Mouse (Mus musculus): ENCODE data around the gene Cfd. TPM values are rescaled to one million over a fixed set of nuclear protein-coding genes. Genes with fewer than 3 reads are reported as not detected.

Gene Cfd
- total RNA-seq, 1 experiment from 2014 or later, result 561 TPM

DNA sequence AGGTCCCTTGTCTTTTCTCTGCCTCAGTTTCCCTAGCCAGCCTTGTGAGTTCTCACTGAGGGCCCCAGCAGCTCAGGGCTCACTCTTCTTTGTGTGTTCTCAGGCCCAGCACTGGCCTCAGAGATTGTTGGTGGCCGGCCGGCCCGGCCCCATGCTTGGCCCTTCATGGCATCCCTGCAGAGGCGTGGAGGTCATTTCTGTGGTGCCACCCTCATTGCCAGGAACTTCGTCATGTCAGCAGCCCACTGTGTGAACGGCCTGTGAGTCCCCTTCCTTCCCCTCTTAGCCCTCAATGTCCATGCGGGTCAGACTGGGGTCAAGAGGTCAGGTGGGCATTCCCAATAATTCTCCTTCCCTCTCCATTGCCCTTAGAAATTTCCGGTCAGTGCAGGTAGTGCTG lies 4.0 kb upstream of the Cfd start:
- no peak for DNase-seq

DNA sequence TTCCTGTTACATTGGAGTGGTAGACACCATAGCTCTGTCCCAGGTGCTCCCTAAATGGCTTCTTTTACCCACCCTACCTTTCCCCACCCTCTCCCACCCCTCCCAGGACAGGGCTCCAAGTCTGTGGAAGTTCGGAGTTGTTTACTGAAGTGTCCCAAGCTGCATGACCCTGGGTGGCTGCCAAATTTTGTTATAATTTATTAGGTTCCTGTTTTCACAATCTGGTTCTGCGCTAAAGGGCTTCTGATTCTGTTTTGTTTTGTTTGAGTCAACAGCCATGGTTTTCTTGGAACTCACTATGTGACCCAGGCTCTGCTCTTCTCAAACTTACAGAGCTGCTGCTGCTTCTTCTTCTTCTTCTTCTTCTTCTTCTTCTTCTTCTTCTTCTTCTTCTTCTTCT lies 1.3 kb upstream of the Cfd start:
- DNase-seq, result peak; percentile 77

DNA sequence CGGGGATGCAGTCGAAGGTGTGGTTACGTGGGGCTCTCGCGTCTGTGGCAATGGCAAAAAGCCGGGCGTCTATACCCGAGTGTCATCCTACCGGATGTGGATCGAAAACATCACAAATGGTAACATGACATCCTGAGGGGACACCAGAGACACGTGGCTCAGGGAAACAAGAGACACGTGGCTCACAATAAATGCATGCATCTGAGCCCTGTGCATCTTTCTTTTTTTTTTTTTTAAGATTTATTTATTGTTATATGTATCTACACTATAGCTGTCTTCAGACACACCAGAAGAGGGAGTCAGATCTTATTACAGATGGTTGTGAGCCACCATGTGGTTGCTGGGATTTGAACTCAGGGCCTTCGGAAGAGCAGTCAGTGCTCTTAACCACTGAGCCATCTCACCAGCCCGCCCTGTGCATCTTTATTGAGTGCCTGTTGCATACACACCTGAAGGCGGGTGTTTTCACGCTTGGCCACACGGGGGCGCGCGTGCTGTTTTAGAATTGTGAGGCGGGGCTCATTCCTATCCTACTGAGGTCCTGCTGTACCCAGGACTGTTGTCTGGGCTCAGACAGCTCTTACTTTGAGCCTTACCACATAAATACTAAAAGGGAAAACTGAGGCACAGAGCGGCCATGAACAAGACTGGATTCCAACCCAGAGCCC lies 1.9 kb downstream of the Cfd start:
- DNase-seq, result peak; percentile 90

DNA sequence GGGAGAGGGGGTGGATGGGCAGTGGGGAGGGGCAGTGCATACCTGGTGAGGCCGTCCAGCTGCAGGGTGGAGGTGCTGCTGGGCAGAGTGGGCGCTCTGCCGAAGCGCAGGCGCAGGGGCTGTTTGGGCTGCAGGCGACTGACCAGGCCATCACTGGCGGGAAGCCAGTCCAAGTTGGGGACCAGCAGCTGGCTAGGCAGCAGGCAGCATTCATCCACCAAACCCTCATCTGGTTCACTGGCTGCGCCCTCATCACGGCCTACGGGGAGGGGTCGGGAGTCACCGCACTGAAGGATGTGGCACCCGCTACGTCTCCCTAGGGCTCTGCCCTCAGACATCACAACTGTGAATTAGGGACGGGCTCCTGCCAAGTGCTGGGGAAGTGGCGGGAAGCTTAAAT lies 5.7 kb downstream of the Cfd start:
- DNase-seq, result peak; percentile 26

DNA sequence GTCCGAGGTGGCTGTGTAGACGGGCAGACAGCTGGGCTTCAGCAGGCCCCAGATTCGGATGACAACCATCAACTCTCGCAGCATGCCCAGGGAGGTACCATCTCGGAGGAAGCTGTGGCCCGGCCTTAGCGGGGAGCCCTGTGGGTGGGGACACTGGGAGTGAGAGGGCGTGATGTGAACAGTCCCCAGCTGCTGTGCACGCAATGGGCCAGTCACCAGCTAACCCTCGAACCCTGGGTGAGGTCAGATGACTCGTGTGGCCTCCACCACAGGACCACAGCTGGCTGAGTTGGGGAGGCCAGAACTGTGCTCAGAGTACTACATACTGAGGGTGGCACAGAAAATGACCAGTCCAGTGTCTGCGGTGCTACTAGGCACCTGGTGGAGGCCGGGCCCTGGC lies 6.2 kb downstream of the Cfd start:
- DNase-seq, result no peak

DNA sequence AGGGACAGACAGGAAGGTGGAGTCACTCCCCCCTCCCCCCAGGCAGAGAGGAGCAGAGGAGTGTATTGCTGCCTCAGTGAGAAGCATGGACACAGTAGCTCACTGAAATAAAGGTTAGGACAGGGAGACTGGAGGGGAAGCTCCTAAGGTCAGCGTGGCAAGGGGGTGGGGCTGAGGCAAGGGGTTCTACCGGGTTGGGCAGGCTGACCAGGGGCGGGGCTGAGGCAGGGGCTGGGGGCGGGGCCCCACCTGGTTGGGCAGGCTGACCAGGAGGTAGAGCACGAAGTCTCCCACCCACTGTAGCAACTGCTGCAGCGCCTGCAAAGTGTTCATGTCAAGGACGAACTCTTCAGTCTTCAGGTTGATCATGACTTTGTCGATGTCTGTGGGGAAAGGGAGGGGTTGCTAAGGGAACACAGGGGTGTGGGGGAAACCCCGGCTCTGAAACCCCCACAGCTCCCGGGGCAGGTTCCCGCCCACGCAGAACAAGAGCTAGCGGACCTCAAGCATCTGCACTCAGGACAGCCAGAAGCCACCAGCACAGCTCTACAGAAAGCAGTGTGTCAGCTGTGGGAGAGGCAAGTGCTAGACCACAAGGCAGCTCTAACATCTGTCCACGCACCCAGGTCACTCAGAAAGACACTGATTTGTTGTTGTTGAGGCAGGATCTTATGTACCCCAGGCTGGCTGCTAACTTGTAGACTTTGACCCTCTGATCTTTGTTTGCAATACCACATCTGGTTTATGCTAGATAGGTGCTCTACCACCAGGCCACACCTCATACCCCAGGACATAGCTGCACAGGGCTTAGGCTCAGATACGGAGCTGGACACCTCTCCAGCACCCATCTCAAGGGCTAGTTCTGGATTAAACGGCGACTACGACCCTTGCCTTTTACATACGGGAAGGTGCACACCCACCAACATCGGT lies 6.9 kb downstream of the Cfd start:
- peak; percentile 35 for DNase-seq

DNA sequence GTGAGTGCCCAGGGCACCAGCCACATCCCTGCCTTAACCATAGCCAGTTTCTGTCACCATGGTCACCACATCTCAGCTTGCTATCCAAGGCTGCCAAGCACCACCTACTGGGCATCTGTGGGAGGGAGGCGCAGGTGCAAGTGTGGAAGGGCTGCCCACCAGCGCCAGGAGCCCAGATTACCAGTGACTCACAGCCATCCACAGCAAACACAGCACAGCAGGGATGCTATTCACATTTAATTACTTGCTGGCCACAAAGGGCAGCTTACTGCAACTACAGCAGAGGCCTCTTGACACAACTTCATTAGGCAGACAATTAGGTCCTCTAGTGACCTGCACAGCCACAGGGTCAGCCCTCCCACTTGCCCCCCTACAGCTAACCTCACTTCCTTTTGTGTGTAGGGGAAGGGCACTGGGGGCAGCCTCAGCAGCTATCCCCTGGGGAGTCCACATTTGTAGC lies 10.3 kb downstream of the Cfd start:
- peak; percentile 59 for DNase-seq

DNA sequence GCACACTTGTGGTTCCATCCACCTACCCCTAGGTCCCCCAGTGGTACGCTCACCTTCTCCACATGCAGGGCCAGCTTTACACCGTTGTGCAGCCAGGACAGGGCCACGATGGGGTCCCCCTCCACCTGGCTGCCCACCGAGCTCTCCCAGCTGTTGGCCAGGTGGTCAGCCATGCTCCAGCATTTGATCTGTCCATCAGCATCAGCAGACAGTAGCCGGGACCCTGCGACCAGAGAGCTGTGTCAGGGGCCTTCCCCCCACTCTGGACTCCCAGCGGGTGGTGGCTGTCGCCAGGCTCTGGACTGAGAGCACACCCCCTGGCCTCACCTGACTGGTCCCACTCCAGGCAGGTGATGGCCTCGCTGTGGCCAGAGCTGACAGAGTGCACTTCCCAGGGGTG lies 16.1 kb downstream of the Cfd start:
- no peak for DNase-seq

DNA sequence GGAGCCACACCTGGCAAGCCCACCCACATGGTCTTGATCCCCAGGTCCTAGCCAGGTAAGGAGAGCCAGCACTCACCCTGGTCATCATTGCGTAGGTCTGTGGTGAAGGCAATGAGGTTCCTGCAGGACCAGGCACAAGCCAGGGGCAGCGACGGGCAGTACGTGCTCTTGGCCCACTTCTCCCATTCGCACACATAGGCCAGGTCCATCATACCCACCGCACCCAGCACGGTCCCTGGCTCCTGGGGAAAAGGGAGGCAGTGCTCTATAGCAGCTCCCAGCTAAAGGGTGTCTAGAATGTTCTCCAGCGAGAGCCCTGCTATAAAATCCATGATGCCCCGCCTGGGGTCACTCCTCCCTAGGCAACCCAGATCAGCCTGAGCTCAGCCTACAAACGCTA lies 16.8 kb downstream of the Cfd start:
- no peak for DNase-seq

DNA sequence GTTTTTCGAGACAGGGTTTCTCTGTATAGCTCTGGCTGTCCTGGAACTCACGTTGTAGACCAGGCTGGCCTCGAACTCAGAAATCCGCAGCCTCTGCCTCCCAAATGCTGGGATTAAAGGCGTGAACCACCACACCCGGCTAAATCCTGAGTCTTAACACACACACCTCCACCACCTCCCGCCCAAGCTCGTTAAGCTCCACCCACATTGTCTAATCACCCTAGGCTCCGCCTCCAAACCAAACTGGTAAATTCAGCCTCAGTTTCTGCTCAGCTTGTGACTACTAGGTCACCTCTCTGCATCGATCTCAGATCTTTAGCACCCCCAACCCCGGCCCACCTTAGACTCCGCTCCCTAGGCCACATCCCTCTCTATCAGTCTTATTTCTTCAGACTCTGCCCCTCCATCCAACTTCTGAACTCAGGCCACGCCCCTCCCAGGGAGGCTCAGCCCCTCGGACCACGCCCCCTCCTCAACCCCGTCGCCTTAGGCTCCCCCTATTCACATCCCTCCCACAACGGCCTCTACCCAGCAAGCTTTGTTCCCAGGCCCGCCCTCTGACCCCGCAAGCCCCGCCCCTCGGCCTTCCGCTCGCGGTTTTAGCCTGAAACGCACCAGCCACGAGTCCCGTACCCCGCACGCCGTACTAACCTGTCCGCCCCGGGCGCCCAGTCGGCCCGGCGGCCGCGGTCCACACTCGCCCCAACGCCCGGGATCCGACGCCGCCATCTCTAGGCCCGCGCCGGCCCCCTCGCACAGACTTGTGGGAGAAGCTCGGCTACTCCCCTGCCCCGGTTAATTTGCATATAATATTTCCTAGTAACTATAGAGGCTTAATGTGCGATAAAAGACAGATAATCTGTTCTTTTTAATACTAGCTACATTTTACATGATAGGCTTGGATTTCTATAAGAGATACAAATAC lies 17.8 kb downstream of the Cfd start, which contains the start of gene Med16:
Med16 (minus strand) TSS at position 757 of the 925 bp plus-strand sequence.
- peak; percentile 98 for DNase-seq

DNA sequence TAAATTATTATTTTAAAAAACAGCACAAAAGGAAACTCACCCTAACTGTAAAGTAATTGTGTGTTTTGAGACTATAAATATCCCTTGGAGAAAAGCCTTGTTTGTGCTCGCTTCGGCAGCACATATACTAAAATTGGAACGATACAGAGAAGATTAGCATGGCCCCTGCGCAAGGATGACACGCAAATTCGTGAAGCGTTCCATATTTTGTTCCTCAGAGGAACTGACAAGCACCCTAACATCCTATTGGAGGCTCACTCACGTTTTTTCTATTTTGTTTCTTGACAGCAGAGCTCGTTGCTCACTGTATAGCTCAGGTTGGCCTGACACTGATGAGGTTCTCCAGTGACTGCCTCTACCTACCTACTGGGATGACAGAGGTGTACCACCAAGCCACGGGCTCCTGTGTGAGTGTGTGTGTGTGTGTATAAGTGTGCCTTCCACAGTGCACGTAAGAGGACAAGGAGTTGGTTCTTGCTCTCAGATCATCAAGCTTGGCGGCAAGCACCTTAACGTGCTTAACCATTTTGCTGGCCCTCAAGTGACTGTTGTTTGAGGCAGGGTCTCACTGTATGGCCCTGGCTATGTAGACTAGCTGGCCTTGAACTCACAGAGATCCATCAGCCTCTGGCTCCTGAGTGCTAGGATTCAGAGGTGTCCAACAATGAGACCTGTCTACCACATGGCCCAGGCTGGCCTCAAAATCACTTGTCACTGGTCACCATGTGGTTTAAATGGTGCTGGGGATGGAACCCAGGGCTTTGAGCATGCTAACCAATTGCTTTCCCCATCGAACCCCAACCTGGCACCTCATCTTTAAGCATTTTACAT lies 18.7 kb downstream of the Cfd start:
- DNase-seq, result no peak

DNA sequence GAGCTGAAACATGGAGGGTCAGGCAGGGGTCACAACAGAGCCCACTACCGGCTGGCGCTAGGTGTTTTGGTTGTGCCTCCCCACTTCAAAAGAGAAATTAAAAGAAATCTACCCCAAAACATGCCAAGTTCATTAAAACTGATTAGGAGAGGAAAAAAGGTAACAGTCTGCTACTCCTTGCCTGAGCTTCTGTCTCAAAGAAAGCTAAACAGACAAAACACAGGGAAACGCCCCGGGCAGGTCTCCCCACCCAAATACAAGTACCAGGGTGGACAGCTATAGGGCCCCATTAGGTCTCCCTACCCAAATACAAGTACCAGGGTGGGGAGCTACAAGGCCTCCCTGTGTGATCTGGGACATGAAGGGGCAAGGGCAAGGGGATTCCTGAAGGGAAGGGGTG lies 19.9 kb downstream of the Cfd start, which contains the start of gene Gm26602:
Gm26602 (plus strand) TSS at position 301 of the 400 bp plus-strand sequence.
- DNase-seq, result no peak

DNA sequence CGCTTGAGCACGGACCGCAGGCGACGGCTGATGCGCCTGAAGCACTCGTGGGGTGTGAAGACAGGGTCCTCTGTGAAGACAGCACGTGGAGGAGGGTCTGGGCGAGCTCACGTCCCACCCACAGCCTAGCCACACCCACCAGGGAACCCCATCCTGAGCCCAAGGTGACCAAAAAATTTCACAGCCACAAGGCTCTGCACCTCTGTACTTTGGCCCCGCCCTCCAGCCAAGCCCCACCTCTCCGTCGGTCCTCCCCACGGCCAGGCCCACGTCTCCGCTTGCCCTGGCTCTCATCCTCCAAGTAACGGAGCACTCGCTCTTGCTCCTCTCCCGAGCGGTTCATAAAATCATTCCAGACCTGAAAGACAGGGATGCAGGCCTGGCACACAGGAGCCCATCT lies 21.8 kb downstream of the Cfd start:
- DNase-seq, result no peak

DNA sequence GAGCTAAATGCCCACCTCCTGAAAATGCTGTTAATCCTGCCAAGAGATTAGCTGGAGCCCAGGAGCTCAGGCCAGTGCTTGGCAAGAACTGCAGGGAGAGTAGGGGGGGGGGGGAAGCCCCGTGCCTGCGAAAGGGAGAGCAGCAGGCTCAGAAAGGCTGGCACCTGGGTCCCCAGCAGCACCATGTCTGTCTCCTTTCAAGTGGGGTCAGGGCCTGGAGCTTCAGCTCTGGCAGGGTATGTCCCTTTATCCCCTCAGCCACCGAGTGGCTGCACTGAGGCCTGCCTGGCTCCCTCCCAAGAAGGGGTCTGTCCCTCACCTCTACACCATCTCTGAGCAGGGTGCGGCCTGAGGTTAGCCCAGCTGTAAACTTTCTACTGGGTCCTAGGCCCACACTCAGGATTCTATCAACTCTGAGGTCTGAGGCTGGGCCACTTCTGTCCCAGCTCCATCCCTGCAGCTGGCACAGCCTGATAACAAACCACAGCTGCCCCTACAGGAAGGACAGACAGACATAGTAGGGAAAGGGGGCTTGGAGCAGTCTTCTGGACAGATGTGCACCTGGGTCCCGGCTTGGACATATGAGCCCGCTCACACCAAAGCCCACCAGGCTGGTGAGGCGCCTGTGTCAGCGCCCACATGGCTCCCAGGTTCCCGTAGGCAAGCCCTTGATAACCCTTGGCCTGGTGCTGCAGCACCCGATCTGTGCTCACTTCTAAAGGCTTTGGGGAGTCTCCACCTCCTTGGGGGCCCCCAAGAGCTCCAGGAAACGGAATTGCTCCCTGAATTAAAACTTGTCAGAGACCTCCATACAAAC lies 23.7 kb downstream of the Cfd start:
- no peak for DNase-seq

DNA sequence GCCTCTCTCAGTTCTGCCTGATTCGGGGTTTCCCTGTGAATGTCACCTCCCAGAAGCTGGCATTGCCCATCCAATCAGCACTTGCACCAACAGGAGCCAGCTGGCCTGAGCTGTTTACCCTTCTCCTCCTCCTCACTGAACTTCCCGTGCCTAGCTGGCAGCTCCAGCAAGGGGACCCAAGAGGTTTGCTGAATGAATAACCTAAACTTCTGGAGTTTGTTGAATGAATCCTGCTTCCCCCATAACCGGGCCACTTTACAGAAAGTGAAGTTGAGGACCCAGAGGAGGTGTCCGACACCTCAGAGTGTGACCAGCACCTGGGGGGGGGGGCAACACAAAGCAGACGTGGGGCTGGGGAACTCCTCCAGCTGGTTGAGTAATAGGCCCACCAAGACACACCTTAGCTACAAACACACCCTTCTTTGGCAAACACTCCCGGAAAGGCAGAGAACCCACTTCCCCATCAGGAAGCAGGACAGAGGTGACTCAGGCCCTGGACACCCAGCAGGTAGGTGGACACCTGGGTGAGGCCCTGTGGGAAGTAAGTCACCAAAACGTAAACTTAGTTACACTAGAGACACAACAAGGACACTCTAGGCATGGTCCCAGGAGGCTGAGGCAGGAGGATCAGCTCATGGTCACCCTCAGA lies 24.4 kb downstream of the Cfd start:
- DNase-seq, result peak; percentile 58

DNA sequence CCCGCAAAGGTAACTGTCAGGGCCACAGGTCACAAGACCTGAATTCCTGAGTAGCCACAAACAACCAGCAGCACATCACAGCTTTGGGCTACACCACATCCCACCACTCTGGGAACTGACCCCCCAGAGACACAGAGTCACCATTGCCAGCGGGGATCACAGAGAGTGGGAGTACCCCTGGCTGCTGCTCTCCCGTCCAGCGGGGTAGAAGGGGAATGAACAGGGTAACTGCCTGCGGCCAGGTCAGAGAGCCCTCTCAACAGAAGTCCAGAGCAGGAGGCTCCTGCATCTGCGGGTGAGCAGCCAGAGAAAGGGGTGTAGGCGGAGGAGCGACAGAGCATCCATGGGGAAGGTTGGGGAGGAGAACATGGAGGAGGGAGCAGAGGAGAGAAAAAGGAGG lies 25.4 kb downstream of the Cfd start:
- DNase-seq, result peak; percentile 34

DNA sequence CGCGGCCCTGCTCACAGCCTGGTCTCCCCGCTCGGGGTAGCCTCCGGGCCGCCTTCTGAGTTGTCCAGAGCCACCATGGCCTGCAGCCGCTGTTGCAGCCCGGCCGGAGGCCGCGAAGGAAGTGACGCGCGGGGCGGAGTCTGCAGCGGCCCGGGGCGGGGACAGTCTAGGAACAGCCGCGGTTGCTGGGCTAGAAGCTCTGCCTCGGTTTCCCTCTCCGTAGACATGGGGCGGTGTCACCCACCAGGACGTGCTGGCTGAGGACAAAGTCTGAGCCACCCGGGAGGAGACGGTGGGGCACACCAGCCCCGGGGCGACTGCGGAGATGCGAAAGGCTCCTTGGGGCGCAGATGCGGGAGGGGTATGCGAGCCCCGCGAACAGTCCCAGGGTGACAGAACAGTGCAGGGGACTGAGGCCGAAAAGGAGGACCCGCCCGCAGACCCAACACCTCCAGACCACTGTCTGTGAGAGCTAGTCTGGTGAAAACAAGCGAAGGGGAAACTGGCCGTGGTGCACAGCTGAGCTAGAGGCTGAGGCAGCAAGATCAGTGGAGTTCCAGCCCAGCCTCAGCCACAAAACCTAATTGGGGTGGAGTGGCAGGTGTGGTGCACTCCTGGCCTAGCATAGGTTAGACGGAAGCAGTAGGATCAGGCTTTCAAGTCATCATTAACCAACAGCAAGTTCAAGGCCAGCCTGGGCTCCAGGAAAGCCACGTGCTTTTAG lies 26.3 kb downstream of the Cfd start, which contains the start of gene Kiss1r:
Kiss1r (plus strand) TSS at position 164 of the 724 bp plus-strand sequence.
- peak; percentile 95 for DNase-seq

DNA sequence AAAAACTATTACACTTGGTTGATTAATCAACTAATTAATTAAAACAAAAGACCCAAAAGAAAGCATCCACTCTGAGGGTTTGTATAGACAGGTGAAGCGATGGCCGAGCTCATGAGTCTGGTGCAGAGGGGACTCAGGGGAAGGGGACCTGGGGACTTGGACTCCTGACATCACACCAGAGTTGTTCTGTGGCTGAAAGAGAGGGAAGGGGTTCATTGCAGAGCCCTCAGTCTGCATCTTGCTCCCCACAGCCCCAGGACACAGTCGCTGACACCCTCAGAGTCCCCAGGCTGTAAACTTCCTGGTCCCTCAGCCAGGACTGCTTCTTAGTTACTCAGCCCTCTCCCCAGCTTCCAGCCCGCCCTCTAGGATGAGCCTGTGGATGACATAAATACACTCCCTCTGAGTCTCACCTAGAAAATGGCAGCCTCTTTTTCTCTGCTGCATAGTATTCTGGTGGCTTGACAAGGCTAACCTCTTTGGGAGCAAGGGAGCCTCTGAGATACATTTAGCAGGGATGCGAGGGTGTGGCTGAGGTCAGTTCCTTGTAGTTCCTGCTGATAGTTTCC lies 27.0 kb downstream of the Cfd start:
- no peak for DNase-seq

All from adrenal gland, postnatal 14 days (tissue).